Mouse (Mus musculus): Measurements from ENCODE around the gene Hoxa10.

- TF ChIP-seq CTCF (IDR thresholded peaks at IDR 0.05; ENCODE audit: low read depth, low read length) (no peak), POLR2AphosphoS5 (IDR thresholded peaks at IDR 0.05; ENCODE audit: insufficient replicate concordance, low read depth, low read length) (no peak), GATA1 (IDR thresholded peaks at IDR 0.05; ENCODE audit: borderline replicate concordance, low read length) (no peak)
Measured at GRCm38 (mm10) chr6:52270494-52271480, 30.1 kb upstream of the Hoxa10 start.
